Mouse (Mus musculus) layer of hippocampus, postnatal 14 days (tissue): Measurements from ENCODE around the gene Bbs5. TPM values are rescaled to one million over a fixed set of nuclear protein-coding genes. Genes with fewer than 3 reads are reported as not detected.

Experiments
- total RNA-seq, 2 experiments: library from RNA; stranded (reverse); gene quantifications; 2 replicates each; pipeline ENCODE4 v1.2.3; 2021

Bbs5 gene
- total RNA-seq, 2 experiments from 2014 or later: 23.7 to 29.8 TPM

Other genes starting within 250 kb of the Bbs5 start
- 1 to 10 TPM in 1 of 2 experiments, under 1 TPM in 1; 0.67 to 1.2 TPM for gene Lrp2, start 61.1 kb upstream of the Bbs5 start, total RNA-seq
- gene Klhl41, start 22.9 kb downstream of the Bbs5 start, total RNA-seq: under 1 TPM; 0.43 to 0.78 TPM
- 10 to 100 TPM; 19.3 to 20.0 TPM for gene Fastkd1, start 66.3 kb downstream of the Bbs5 start, total RNA-seq
- gene Ppig, start 75.4 kb downstream of the Bbs5 start, total RNA-seq: 10 to 100 TPM; 60.3 to 67.0 TPM
- gene Ccdc173, start 142.4 kb downstream of the Bbs5 start, total RNA-seq: 1 to 10 TPM; 2.7 to 2.8 TPM
- gene Phospho2, start 142.5 kb downstream of the Bbs5 start, total RNA-seq: 10 to 100 TPM; 19.0 to 21.7 TPM
- 10 to 100 TPM; 60.8 to 63.5 TPM for gene Klhl23, start 174.8 kb downstream of the Bbs5 start, total RNA-seq
- gene Ssb, start 214.4 kb downstream of the Bbs5 start, total RNA-seq: 100 to 1,000 TPM; 129 to 149 TPM
- gene Mettl5, start 238.4 kb downstream of the Bbs5 start, total RNA-seq: 10 to 100 TPM; 13.4 to 16.6 TPM